Mouse (Mus musculus) olfactory bulb, adult 2 months (tissue): ENCODE results near the gene Sp7.

Experiments
- CTCF ChIP-seq: fragments of 200-500 bp; IDR thresholded peaks from 2 replicates; pipeline ENCODE4 v1.5.1; 2012; ENCODE audit warnings: low read depth, mild to moderate bottlenecking, low read length, moderate library complexity; ENCODE audit not compliant: insufficient read depth
- POLR2A ChIP-seq: fragments of 200-500 bp; IDR thresholded peaks from 2 replicates; pipeline ENCODE4 v1.6.1; 2012; ENCODE audit warnings: mild to moderate bottlenecking, low read depth, low read length, moderate library complexity; ENCODE audit not compliant: insufficient read depth

DNA sequence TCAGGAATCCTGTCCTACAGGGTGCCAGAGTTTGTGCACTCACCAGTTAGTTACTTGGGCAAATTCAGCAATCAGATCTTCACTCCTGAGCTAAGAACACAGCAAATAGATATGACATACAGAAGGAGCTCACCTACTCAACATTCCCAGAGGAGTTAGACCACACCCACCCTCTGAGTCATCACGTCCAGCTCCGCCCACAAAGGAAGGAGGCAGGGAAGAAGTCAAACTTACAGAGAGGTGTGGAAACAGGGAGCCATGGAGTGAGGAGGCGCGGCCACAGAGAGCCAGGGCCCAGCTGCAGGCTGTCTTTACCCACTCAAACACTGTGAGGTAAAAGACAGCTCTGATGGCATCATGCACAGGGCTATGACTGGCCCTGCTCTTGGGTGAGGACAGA is 20.5 kb downstream of the Sp7 start:
- TF ChIP-seq POLR2A (no peak), CTCF (no peak)
